ENCODE assay signal across 8 mouse cellular contexts in the genomic region with DNA sequence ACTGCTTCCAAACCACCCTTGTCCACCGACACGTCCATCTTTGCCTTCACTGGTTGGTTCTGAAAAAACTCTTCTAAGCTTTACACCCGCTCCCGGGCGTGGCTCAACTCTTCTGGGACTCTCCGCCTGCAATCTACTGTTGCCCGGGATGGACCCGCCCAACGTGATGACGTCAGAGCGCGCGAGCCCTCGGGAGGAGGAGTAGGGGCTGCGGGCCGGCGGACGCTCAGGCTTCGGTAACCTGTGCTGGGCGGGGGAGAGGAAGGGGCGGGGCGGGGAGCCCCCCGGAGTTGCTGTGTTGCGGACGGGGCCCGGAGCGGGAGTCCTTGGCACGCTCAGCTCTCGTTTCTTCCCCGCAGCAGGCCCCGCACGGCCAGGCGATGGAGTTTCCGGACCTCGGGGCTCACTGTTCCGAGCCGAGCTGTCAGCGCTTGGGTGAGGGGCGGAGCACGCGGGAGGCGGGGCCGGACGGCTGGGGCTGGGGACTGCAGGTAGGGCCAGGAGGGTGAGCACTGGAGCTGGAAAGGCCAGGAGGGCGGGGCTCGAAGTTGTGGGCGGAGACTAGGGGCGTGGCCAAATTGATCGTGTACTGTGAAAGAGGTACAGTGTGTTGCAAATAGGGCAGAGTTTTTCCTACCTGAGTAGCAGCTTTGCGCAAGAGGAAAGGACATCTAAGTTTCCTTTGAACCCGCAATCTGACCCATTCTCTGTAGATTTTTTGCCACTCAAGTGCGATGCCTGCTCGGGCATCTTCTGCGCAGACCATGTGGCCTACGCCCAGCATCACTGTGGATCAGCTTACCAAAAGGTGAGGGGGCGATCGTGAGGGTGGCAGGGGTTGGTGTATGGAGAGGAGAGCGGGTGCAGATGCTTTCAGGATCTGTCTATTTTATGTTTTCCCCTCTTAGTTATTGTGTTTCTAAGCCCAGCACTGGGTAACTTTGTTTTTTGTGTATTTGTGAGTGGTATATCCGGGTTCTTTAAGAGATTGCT. TPM values are rescaled to one million over a fixed set of nuclear protein-coding genes. Genes with fewer than 3 reads are reported as not detected.
DNase-seq lines count a peak whose midpoint lies in the region; ATAC-seq lines count a peak whose summit lies in the region.

Zfand2b (plus strand) TSS at position 175 of the 993 bp plus-strand sequence.

- H3K9ac ChIP-seq in heart, embryonic 14.5 days (ENCODE audit: low read length) = peak within 1 kb of the TSS; percentile 81
- H3K9ac ChIP-seq in liver, embryonic 13.5 days = peak within 1 kb of the TSS; percentile 93
- H3K9ac ChIP-seq in stomach, embryonic 16.5 days (ENCODE audit: low read length) = peak within 1 kb of the TSS; percentile 87

- peak; percentile 92 for DNase-seq in c-Kit-negative CD71-positive TER-119-positive erythroid progenitor cells, embryonic 14.5 days (ENCODE audit: low read depth, low spot score)
- DNase-seq in fibroblast of lung, adult 2 months (ENCODE audit: low read depth) = peak; percentile 80
- DNase-seq in kidney, postnatal 14 days = peak; percentile 97
- peak; percentile 97 for DNase-seq in liver, embryonic 13.5 days
- DNase-seq in neural tube, embryonic 10.5 days (ENCODE audit: extremely low spot score, low spot score) = peak; percentile 98

- peaks cover 41% of the 10 kb centered on the region for H3K36me3 ChIP-seq in heart, embryonic 14.5 days (ENCODE audit: control insufficient read depth, insufficient read depth, low read length)
- peaks cover 45% of the 10 kb centered on the region for H3K36me3 ChIP-seq in liver, embryonic 13.5 days
- H3K36me3 ChIP-seq in stomach, embryonic 16.5 days (ENCODE audit: control insufficient read depth, insufficient read depth, low read length) = peaks cover 8% of the 10 kb centered on the region; the same call in 1 of the 2 replicates

- H3K4me3 ChIP-seq in heart, embryonic 14.5 days (ENCODE audit: control insufficient read depth in 1 of 2, insufficient read depth in 1 of 2, low read depth in 1 of 2, low read length in 2 of 2) = peak within 1 kb of the TSS; percentile 75 to 83
- peak within 1 kb of the TSS; percentile 89 for H3K4me3 ChIP-seq in liver, embryonic 13.5 days (replicated peaks)
- peak within 1 kb of the TSS; percentile 89 for H3K4me3 ChIP-seq in stomach, embryonic 16.5 days (replicated peaks; ENCODE audit: low read length)

- 1% methylated on average over 57 of the region's 59 CpGs for WGBS in heart, embryonic 14.5 days
- 3% methylated on average over 59 of the region's 59 CpGs for WGBS in liver, embryonic 13.5 days (ENCODE audit: insufficient replicate concordance)
- under 1% methylated on average over 57 of the region's 59 CpGs for WGBS in stomach, embryonic 16.5 days

- no peaks in the 10 kb centered on the region for H3K27me3 ChIP-seq in heart, embryonic 14.5 days (ENCODE audit: control insufficient read depth, insufficient read depth, low read length)
- no peaks in the 10 kb centered on the region for H3K27me3 ChIP-seq in liver, embryonic 13.5 days
- H3K27me3 ChIP-seq in stomach, embryonic 16.5 days (ENCODE audit: control insufficient read depth, insufficient read depth, low read length) = no peaks in the 10 kb centered on the region

- peak within 1 kb of the TSS; percentile 58 to 83 for H3K27ac ChIP-seq in heart, embryonic 14.5 days (replicated peaks in 1 of 2; ENCODE audit: control insufficient read depth in 1 of 2, insufficient read depth in 1 of 2, low read depth in 2 of 2, low read length in 2 of 2)
- H3K27ac ChIP-seq in liver, embryonic 13.5 days = peak within 1 kb of the TSS; percentile 98
- H3K27ac ChIP-seq in stomach, embryonic 16.5 days (ENCODE audit: low read length) = peak within 1 kb of the TSS; percentile 92

- H3K4me2 ChIP-seq in heart, embryonic 14.5 days (ENCODE audit: low read length) = peak within 1 kb of the TSS; percentile 77
- H3K4me2 ChIP-seq in liver, embryonic 13.5 days = peak within 1 kb of the TSS; percentile 91
- peak within 1 kb of the TSS; percentile 92 for H3K4me2 ChIP-seq in stomach, embryonic 16.5 days (ENCODE audit: low read depth, low read length)

- peak; percentile 91 for ATAC-seq in CD4-positive, CD25-positive, alpha-beta regulatory T cell, adult 4 months
- ATAC-seq in heart, embryonic 14.5 days (ENCODE audit: insufficient number of reproducible peaks, insufficient read depth, low FRiP score, low read depth) = peak; percentile 98
- peak; percentile 96 for ATAC-seq in liver, embryonic 13.5 days (ENCODE audit: low read depth)
- ATAC-seq in stomach, embryonic 16.5 days (ENCODE audit: insufficient read depth, low FRiP score) = peak; percentile 99

- peaks cover 5 to 9% of the 10 kb centered on the region in 2 experiments for H3K4me1 ChIP-seq in heart, embryonic 14.5 days (ENCODE audit: control insufficient read depth in 2 of 2, insufficient read depth in 2 of 2, low read length in 2 of 2)
- peaks cover 35% of the 10 kb centered on the region for H3K4me1 ChIP-seq in liver, embryonic 13.5 days (replicated peaks)
- peaks cover 13% of the 10 kb centered on the region; the same call in 1 of the 2 replicates for H3K4me1 ChIP-seq in stomach, embryonic 16.5 days (ENCODE audit: control insufficient read depth, insufficient read depth, low read length)

- H3K9me3 ChIP-seq in heart, embryonic 14.5 days (ENCODE audit: control insufficient read depth, low read length) = no peaks in the 10 kb centered on the region
- no peaks in the 10 kb centered on the region for H3K9me3 ChIP-seq in liver, embryonic 13.5 days (replicated peaks)
- H3K9me3 ChIP-seq in stomach, embryonic 16.5 days (replicated peaks; ENCODE audit: control insufficient read depth, low read length) = no peaks in the 10 kb centered on the region

RNA-seq across cellular contexts. Expression of gene Zfand2b, which starts in this region (rescaled TPM):
- 10 to 100 TPM; 54.7 to 71.9 TPM for polyA plus RNA-seq in CD4-positive, CD25-positive, alpha-beta regulatory T cell, adult 4 months (2017; shearing (Covaris generic))
- polyA plus RNA-seq in heart, embryonic 14.5 days (2014; fragmentation: Nextera tagmentation; extraction: Ambion mirVana) = 29.6 and 31.4 TPM in 2 replicates
- 40.0 and 44.7 TPM in 2 replicates for polyA plus RNA-seq in liver, embryonic 13.5 days (2015; fragmentation: Nextera tagmentation; extraction: Ambion mirVana)
- 43.3 and 45.3 TPM in 2 replicates for polyA plus RNA-seq in stomach, embryonic 16.5 days (2015; fragmentation: Nextera tagmentation; extraction: Ambion mirVana)

Comparison
In these comparisons a context has a peak if more than half of its experiments do, and no peak if none do; other contexts are left out.
1. Peak in every context shown above with its lines: DNase-seq, ATAC-seq, H3K4me3 ChIP-seq and H3K27ac ChIP-seq.